Mouse (Mus musculus): ENCODE data around the gene Nptxr. TPM values are rescaled to one million over a fixed set of nuclear protein-coding genes. Genes with fewer than 3 reads are reported as not detected.

Gene Nptxr
- polyA plus RNA-seq, 1 experiment from 2014 or later: 0.31 TPM

- H3K9me3 ChIP-seq (replicated peaks): no peaks in the 10 kb centered on the region
- no peak overlapping the region for H3K4me3 ChIP-seq
- 71% methylated on average over 8 of the region's 8 CpGs for WGBS (ENCODE audit: insufficient replicate concordance)
- H3K27me3 ChIP-seq (replicated peaks): peaks cover 88% of the 10 kb centered on the region
- H3K4me2 ChIP-seq: no peak overlapping the region
- ATAC-seq: no peak
- H3K27ac ChIP-seq: no peak overlapping the region
- no peaks in the 10 kb centered on the region for H3K36me3 ChIP-seq
- no peaks in the 10 kb centered on the region for H3K4me1 ChIP-seq
- no peak overlapping the region for H3K9ac ChIP-seq
Measured at GRCm38 (mm10) chr15:79797680-79798079, 6.9 kb downstream of the Nptxr start.

GRCm38 (mm10) chr15:79797096-79797495 lies 7.5 kb downstream of the Nptxr start:
- Histone ChIP-seq H3K4me3 (no peak overlapping the region), H3K27ac (no peak overlapping the region), H3K27me3 (replicated peaks) (peaks cover 88% of the 10 kb centered on the region), H3K9ac (no peak overlapping the region), H3K9me3 (replicated peaks) (no peaks in the 10 kb centered on the region), H3K4me1 (no peaks in the 10 kb centered on the region), H3K4me2 (no peak overlapping the region), H3K36me3 (no peaks in the 10 kb centered on the region)
- ATAC-seq: no peak
- WGBS (ENCODE audit: insufficient replicate concordance): 72% methylated on average over 7 of the region's 7 CpGs

- Histone ChIP-seq H3K4me2 (no peak overlapping the region), H3K27ac (no peak overlapping the region), H3K9me3 (replicated peaks) (no peaks in the 10 kb centered on the region), H3K36me3 (no peaks in the 10 kb centered on the region), H3K9ac (no peak overlapping the region), H3K4me3 (no peak overlapping the region), H3K4me1 (no peaks in the 10 kb centered on the region), H3K27me3 (replicated peaks) (peaks cover 88% of the 10 kb centered on the region)
- WGBS (ENCODE audit: insufficient replicate concordance): 68% methylated on average over 12 of the region's 12 CpGs
- no peak for ATAC-seq
Measured at GRCm38 (mm10) chr15:79796256-79796655, 8.3 kb downstream of the Nptxr start.

- H3K9ac ChIP-seq: no peak overlapping the region
- no peaks in the 10 kb centered on the region for H3K9me3 ChIP-seq (replicated peaks)
- H3K4me1 ChIP-seq: no peaks in the 10 kb centered on the region
- 12% methylated on average over 20 of the region's 20 CpGs for WGBS (ENCODE audit: insufficient replicate concordance)
- no peak overlapping the region for H3K27ac ChIP-seq
- H3K4me3 ChIP-seq: no peak overlapping the region
- H3K27me3 ChIP-seq (replicated peaks): peaks cover 88% of the 10 kb centered on the region
- H3K36me3 ChIP-seq: no peaks in the 10 kb centered on the region
- no peak overlapping the region for H3K4me2 ChIP-seq
- ATAC-seq: no peak
Measured at GRCm38 (mm10) chr15:79794173-79794572, 10.4 kb downstream of the Nptxr start.

- ATAC-seq: no peak
- no peaks in the 10 kb centered on the region for H3K36me3 ChIP-seq
- H3K4me1 ChIP-seq: no peaks in the 10 kb centered on the region
- H3K4me3 ChIP-seq: no peak overlapping the region
- no peak overlapping the region for H3K27ac ChIP-seq
- peaks cover 87% of the 10 kb centered on the region for H3K27me3 ChIP-seq (replicated peaks)
- no peaks in the 10 kb centered on the region for H3K9me3 ChIP-seq (replicated peaks)
- no peak overlapping the region for H3K4me2 ChIP-seq
- no peak overlapping the region for H3K9ac ChIP-seq
- WGBS (ENCODE audit: insufficient replicate concordance): 75% methylated on average over 9 of the region's 9 CpGs
Measured at GRCm38 (mm10) chr15:79793076-79793475, 11.5 kb downstream of the Nptxr start.

GRCm38 (mm10) chr15:79792455-79792854 lies 12.1 kb downstream of the Nptxr start:
- peak; percentile 21; the same call in 1 of the 2 replicates for ATAC-seq
- H3K4me2 ChIP-seq: no peak overlapping the region; the same call in 1 of the 2 replicates
- H3K4me3 ChIP-seq: no peak overlapping the region
- no peaks in the 10 kb centered on the region for H3K36me3 ChIP-seq
- no peaks in the 10 kb centered on the region for H3K4me1 ChIP-seq
- no peak overlapping the region for H3K9ac ChIP-seq
- no peaks in the 10 kb centered on the region for H3K9me3 ChIP-seq (replicated peaks)
- no peak overlapping the region for H3K27ac ChIP-seq
- WGBS (ENCODE audit: insufficient replicate concordance): 26% methylated on average over 19 of the region's 19 CpGs
- H3K27me3 ChIP-seq (replicated peaks): peaks cover 87% of the 10 kb centered on the region

- no peak overlapping the region for H3K9ac ChIP-seq
- no peaks in the 10 kb centered on the region for H3K4me1 ChIP-seq
- H3K9me3 ChIP-seq (replicated peaks): no peaks in the 10 kb centered on the region
- no peak for ATAC-seq
- no peaks in the 10 kb centered on the region for H3K36me3 ChIP-seq
- H3K4me3 ChIP-seq: no peak overlapping the region
- peaks cover 89% of the 10 kb centered on the region for H3K27me3 ChIP-seq (replicated peaks)
- H3K27ac ChIP-seq: no peak overlapping the region
- 5% methylated on average over 12 of the region's 12 CpGs for WGBS (ENCODE audit: insufficient replicate concordance)
- no peak overlapping the region for H3K4me2 ChIP-seq
Measured at GRCm38 (mm10) chr15:79791502-79791901, 13.1 kb downstream of the Nptxr start.

- Histone ChIP-seq H3K9me3 (replicated peaks) (no peaks in the 10 kb centered on the region), H3K27me3 (replicated peaks) (peaks cover 88% of the 10 kb centered on the region)
- WGBS (ENCODE audit: insufficient replicate concordance): 56% methylated on average over 6 of the region's 6 CpGs
Measured at GRCm38 (mm10) chr15:79790905-79791304, 13.7 kb downstream of the Nptxr start.

GRCm38 (mm10) chr15:79790111-79790510 lies 14.5 kb downstream of the Nptxr start:
- Histone ChIP-seq H3K9ac (no peak overlapping the region), H3K27me3 (replicated peaks) (peaks cover 80% of the 10 kb centered on the region)
- WGBS (ENCODE audit: insufficient replicate concordance): 35% methylated on average over 8 of the region's 8 CpGs

More at GRCm38 (mm10) chr15:79790905-79791304, 13.7 kb downstream of the Nptxr start:
- no peaks in the 10 kb centered on the region for H3K36me3 ChIP-seq
- ATAC-seq: no peak
- H3K4me1 ChIP-seq: no peaks in the 10 kb centered on the region
- no peak overlapping the region for H3K4me2 ChIP-seq
- no peak overlapping the region for H3K4me3 ChIP-seq
- no peak overlapping the region for H3K27ac ChIP-seq
- no peak overlapping the region for H3K9ac ChIP-seq

GRCm38 (mm10) chr15:79787815-79788214 lies 16.8 kb downstream of the Nptxr start:
- 58% methylated on average over 8 of the region's 8 CpGs for WGBS (ENCODE audit: insufficient replicate concordance)
- Histone ChIP-seq H3K4me1 (no peaks in the 10 kb centered on the region), H3K9ac (no peak overlapping the region), H3K9me3 (replicated peaks) (no peaks in the 10 kb centered on the region), H3K27me3 (replicated peaks) (peaks cover 59% of the 10 kb centered on the region), H3K4me3 (no peak overlapping the region), H3K36me3 (no peaks in the 10 kb centered on the region), H3K4me2 (no peak overlapping the region), H3K27ac (no peak overlapping the region)
- ATAC-seq: no peak

More at GRCm38 (mm10) chr15:79790111-79790510, 14.5 kb downstream of the Nptxr start:
- Histone ChIP-seq H3K27ac (no peak overlapping the region), H3K9me3 (replicated peaks) (no peaks in the 10 kb centered on the region), H3K4me3 (no peak overlapping the region), H3K4me2 (no peak overlapping the region), H3K4me1 (no peaks in the 10 kb centered on the region), H3K36me3 (no peaks in the 10 kb centered on the region)
- no peak for ATAC-seq

- no peak overlapping the region for H3K27ac ChIP-seq
- H3K4me3 ChIP-seq: no peak overlapping the region
- 44% methylated on average over 1 of the region's 1 CpGs for WGBS (ENCODE audit: insufficient replicate concordance)
- no peaks in the 10 kb centered on the region for H3K9me3 ChIP-seq (replicated peaks)
- no peaks in the 10 kb centered on the region for H3K4me1 ChIP-seq
- ATAC-seq: no peak
- no peak overlapping the region for H3K9ac ChIP-seq
- H3K27me3 ChIP-seq (replicated peaks): peaks cover 31% of the 10 kb centered on the region
- no peaks in the 10 kb centered on the region for H3K36me3 ChIP-seq
- no peak overlapping the region for H3K4me2 ChIP-seq
Measured at GRCm38 (mm10) chr15:79785056-79785455, 19.5 kb downstream of the Nptxr start.

- H3K9me3 ChIP-seq (replicated peaks): no peaks in the 10 kb centered on the region
- no peaks in the 10 kb centered on the region for H3K36me3 ChIP-seq
- H3K4me2 ChIP-seq: no peak within 1 kb of the TSS
- H3K27ac ChIP-seq: no peak within 1 kb of the TSS
- peaks cover 21% of the 10 kb centered on the region for H3K4me1 ChIP-seq
- H3K9ac ChIP-seq: no peak within 1 kb of the TSS
- H3K4me3 ChIP-seq: no peak within 1 kb of the TSS
- ATAC-seq: no peak
- H3K27me3 ChIP-seq (replicated peaks): peaks cover 10% of the 10 kb centered on the region
Measured at GRCm38 (mm10) chr15:79777749-79778148, 26.8 kb downstream of the Nptxr start, which contains the start of gene Dnal4. TSS of gene Dnal4 (minus strand) at chr15:79777849.

GRCm38 (mm10) chr15:79775662-79776061 lies 28.9 kb downstream of the Nptxr start:
- WGBS (ENCODE audit: insufficient replicate concordance): 42% methylated on average over 7 of the region's 7 CpGs
- H3K4me1 ChIP-seq: peaks cover 21% of the 10 kb centered on the region

More at GRCm38 (mm10) chr15:79775662-79776061, 28.9 kb downstream of the Nptxr start:
- no peak overlapping the region for H3K4me2 ChIP-seq
- ATAC-seq: no peak
- H3K9me3 ChIP-seq (replicated peaks): no peaks in the 10 kb centered on the region
- no peak overlapping the region for H3K27ac ChIP-seq
- H3K27me3 ChIP-seq (replicated peaks): peaks cover 10% of the 10 kb centered on the region
- no peaks in the 10 kb centered on the region for H3K36me3 ChIP-seq
- H3K9ac ChIP-seq: no peak overlapping the region
- no peak overlapping the region for H3K4me3 ChIP-seq

Data from liver, embryonic 12.5 days (tissue).